Mouse (Mus musculus) CD8-positive naive resting alpha-beta T cell, adult 57 days (primary cell): ENCODE measurements around the gene Mfap1a. TPM values are rescaled to one million over a fixed set of nuclear protein-coding genes. Genes with fewer than 3 reads are reported as not detected.

Experiments used
- total RNA-seq: library from RNA; stranded (reverse); gene quantifications from one replicate; pipeline ENCODE4 v1.2.4, GENCODE M21; 2023

Gene Mfap1a
- 49.8 TPM for total RNA-seq

GRCm38 (mm10) chr2:121505942-121506882 lies at the start of gene Mfap1a, which contains the start of gene Wdr76:
TSS of gene Mfap1a (minus strand) at chr2:121506665.
TSS of gene Wdr76 (plus strand) at chr2:121506723.

GRCm38 (mm10) chr2:121473301-121474179 lies 32.9 kb downstream of the Mfap1a start, which contains the start of gene Mfap1b:
TSS of gene Mfap1b (minus strand) at chr2:121474067.

GRCm38 (mm10) chr2:121456692-121457642 lies 49.5 kb downstream of the Mfap1a start, which contains the start of gene Serinc4:
TSS of gene Serinc4 (minus strand) at chr2:121456781.

GRCm38 (mm10) chr2:121452990-121453389 lies 53.5 kb downstream of the Mfap1a start, which contains the start of gene Hypk:
TSS of gene Hypk (plus strand) at chr2:121453290.

GRCm38 (mm10) chr2:121448739-121449535 lies 57.5 kb downstream of the Mfap1a start, which contains the start of gene Serf2:
TSS of gene Serf2 (plus strand) at chr2:121449195.

GRCm38 (mm10) chr2:121444178-121444577 lies 62.3 kb downstream of the Mfap1a start, which contains the start of gene Ell3:
TSS of gene Ell3 (minus strand) at chr2:121444278.

Other genes starting within 250 kb of the Mfap1a start
- gene Trp53bp1, start 235.3 kb downstream of the Mfap1a start, total RNA-seq, result 70.9 TPM
- 0.55 TPM for gene Map1a, start 217.1 kb downstream of the Mfap1a start, total RNA-seq
- 18.4 TPM for gene Ppip5k1, start 151.3 kb downstream of the Mfap1a start, total RNA-seq
- gene Ckmt1, start 149.0 kb downstream of the Mfap1a start, total RNA-seq, result not detected
- gene Strc, start 119.5 kb downstream of the Mfap1a start, total RNA-seq, result 1.0 TPM
- 123 TPM for gene Pdia3, start 92.9 kb downstream of the Mfap1a start, total RNA-seq
- 2.4 TPM for gene Catsper2, start 92.9 kb downstream of the Mfap1a start, total RNA-seq
- gene Ell3, start 62.4 kb downstream of the Mfap1a start, total RNA-seq, result 7.6 TPM
- 263 TPM for gene Serf2, start 57.5 kb downstream of the Mfap1a start, total RNA-seq
- gene Hypk, start 53.4 kb downstream of the Mfap1a start, total RNA-seq, result 33.6 TPM
- 0.37 TPM for gene Serinc4, start 49.9 kb downstream of the Mfap1a start, total RNA-seq
- gene Mfap1b, start 32.6 kb downstream of the Mfap1a start, total RNA-seq, result 43.2 TPM
- gene Wdr76, start 58 bp upstream of the Mfap1a start, total RNA-seq, result 17.5 TPM